Mouse (Mus musculus): Measurements from ENCODE around the gene Tc2n.

DNA sequence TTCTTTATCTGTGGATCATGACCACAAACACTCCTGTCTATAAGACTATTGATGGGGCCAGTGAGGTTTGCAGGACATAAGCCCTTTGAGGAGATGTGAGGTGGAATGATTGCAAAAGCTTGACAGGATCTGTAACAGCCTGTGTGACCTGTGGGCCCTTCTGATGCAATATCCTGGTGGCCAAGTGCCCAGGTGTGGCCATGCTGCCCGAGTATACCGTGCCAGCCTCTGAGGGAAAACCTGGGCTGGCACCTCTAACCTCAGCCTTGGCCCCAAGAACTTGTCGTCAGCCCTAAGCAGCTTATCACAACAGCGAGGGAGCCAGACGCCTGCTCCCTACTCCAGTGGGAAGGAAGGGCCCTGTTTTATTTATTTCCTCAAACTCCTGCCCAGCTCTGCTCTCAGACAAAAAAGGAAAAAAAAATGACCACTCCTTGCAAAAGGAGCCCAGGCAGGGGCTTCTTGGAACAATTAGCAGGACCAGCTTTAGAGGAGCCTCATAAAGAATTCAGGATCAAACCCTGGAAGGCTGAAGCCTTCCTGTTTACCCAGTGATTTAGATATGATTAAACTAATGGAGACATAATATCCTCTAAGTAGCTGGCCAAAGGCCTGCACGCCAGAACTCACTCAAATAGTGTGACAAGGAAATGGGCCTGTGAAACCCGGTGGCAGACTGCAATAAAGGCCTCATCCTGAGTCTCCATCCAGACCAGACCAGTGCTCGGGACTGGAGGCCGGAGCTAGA lies 49.2 kb upstream of the Tc2n start:
- TF ChIP-seq CTCF (IDR thresholded peaks at IDR 0.05; ENCODE audit: borderline replicate concordance, control insufficient read depth, extremely low read depth, insufficient read depth, low read length, poor library complexity) (no peak), POLR2A (IDR thresholded peaks at IDR 0.05; ENCODE audit: control insufficient read depth, extremely low read depth, insufficient read depth, low read length, poor library complexity) (no peak)

Measured in thymus, adult 2 months (tissue).